In the genomic region with DNA sequence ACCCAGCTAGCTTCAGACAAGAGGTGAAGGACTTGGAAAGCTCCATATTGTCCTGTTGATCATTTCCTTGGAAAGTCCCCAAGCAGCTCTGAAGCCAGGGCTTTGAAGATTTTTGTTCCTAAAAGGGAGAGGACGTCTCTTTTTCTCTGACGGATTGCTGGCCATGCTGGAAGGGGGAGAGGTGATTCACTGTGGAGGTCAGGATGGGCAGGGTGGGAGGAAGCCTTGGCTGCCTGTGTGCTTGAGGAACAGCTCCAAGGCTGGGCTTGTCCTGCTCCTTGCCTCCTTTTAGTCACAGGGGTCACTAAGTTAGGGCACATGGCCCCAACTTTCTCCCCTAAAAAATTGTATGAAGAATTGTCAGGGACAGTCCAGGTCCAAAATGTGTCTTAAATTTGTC, we compare ENCODE assay signal across 24 mouse cellular contexts.
DNase-seq lines count a peak whose midpoint lies in the region; ATAC-seq lines count a peak whose summit lies in the region.
"Had no signal": no experiment of that assay in that cellular context is flagged by ENCODE, and none has a peak within 500 bp of the region (broad histone marks: within the 10 kb centered on the region; RNA-seq: fewer than 3 reads in every experiment).

No protein-coding gene starts in this region.

- no peaks in the 10 kb centered on the region for H3K36me3 ChIP-seq in forebrain, embryonic 15.5 days
- H3K36me3 ChIP-seq: embryonic facial prominence, embryonic 12.5 days; heart, embryonic 15.5 days; hindbrain, embryonic 15.5 days; liver, embryonic 12.5 days had no signal

- no peaks in the 10 kb centered on the region for H3K9me3 ChIP-seq in forebrain, embryonic 15.5 days
- H3K9me3 ChIP-seq: embryonic facial prominence, embryonic 12.5 days; heart, embryonic 15.5 days; hindbrain, embryonic 15.5 days; liver, embryonic 12.5 days had no signal

- no peak overlapping the region for H3K4me2 ChIP-seq in forebrain, embryonic 15.5 days (replicated peaks)
- H3K4me2 ChIP-seq: embryonic facial prominence, embryonic 12.5 days; heart, embryonic 15.5 days; hindbrain, embryonic 15.5 days; liver, embryonic 12.5 days had no signal

- H3K4me3 ChIP-seq in forebrain, embryonic 15.5 days: no peak overlapping the region
- H3K4me3 ChIP-seq: embryonic facial prominence, embryonic 12.5 days; erythroblast, embryonic 14.5 days; heart, embryonic 15.5 days; hindbrain, embryonic 15.5 days; left cerebral cortex, adult 2 months; liver, embryonic 12.5 days had no signal

- no peaks in the 10 kb centered on the region for H3K27me3 ChIP-seq in forebrain, embryonic 15.5 days
- H3K27me3 ChIP-seq: embryonic facial prominence, embryonic 12.5 days; heart, embryonic 15.5 days; hindbrain, embryonic 15.5 days; liver, embryonic 12.5 days had no signal

- no peak for ATAC-seq in forebrain, embryonic 15.5 days (replicated peaks)
- ATAC-seq: forebrain, embryonic 14.5 days; liver, embryonic 12.5 days; midbrain, embryonic 16.5 days had no signal

- no peak overlapping the region for H3K9ac ChIP-seq in forebrain, embryonic 15.5 days (replicated peaks)
- H3K9ac ChIP-seq: embryonic facial prominence, embryonic 12.5 days; heart, embryonic 15.5 days; hindbrain, embryonic 15.5 days; liver, embryonic 12.5 days had no signal

- WGBS in forebrain, embryonic 15.5 days: 78% methylated on average over 2 of the region's 2 CpGs

- peak; percentile 9 for DNase-seq in kidney, postnatal 10 days
- DNase-seq in kidney, adult 8-10 months: no peak
- peak; percentile 4 for DNase-seq in testis, postnatal 14 days (ENCODE audit: low spot score)
- no peak for DNase-seq in testis, postnatal 10 days (ENCODE audit: low spot score)
- peak; percentile 30 to 32 for DNase-seq in adrenal gland, postnatal 36 days
- DNase-seq in MN1 (ENCODE audit: low spot score): no peak
- DNase-seq: cerebellum, adult 9-10 months; gastrocnemius, postnatal 14 days; heart, adult 18-20 months; heart, postnatal 4 days; layer of hippocampus, adult 9-11 months; lung, adult 2 months; lung, postnatal 4 days; right cerebral cortex, adult 18-20 months; thymus, adult 2 months had no signal

- H3K4me1 ChIP-seq in forebrain, embryonic 15.5 days: no peaks in the 10 kb centered on the region
- H3K4me1 ChIP-seq: embryonic facial prominence, embryonic 12.5 days; heart, embryonic 15.5 days; hindbrain, embryonic 15.5 days; liver, embryonic 12.5 days had no signal

- no peak overlapping the region for H3K27ac ChIP-seq in forebrain, embryonic 15.5 days (replicated peaks)
- H3K27ac ChIP-seq: embryonic facial prominence, embryonic 12.5 days; heart, embryonic 15.5 days; hindbrain, embryonic 15.5 days; left cerebral cortex, adult 2 months; liver, embryonic 12.5 days had no signal

Comparison
In these comparisons a context has a peak if more than half of its experiments do, and no peak if none do; other contexts are left out.
1. DNase-seq: peak in kidney, postnatal 10 days (single experiment), testis, postnatal 14 days (single experiment) and adrenal gland, postnatal 36 days (2 of 2); none in kidney, adult 8-10 months (0 of 2), testis, postnatal 10 days (single experiment) and MN1 (single experiment).